ENCODE assay signal across 8 mouse cellular contexts in genomic region chr9:27287419-27287818, GRCm38 (mm10). TPM values are rescaled to one million over a fixed set of nuclear protein-coding genes. Genes with fewer than 3 reads are reported as not detected.
DNase-seq lines count a peak whose midpoint lies in the region; TF ChIP-seq lines count a peak whose summit lies in the region.
"Had no signal": no experiment of that assay in that cellular context is flagged by ENCODE, and none has a peak within 500 bp of the region (broad histone marks: within the 10 kb centered on the region; RNA-seq: fewer than 3 reads in every experiment).

No protein-coding gene starts in this region.

- 40% methylated on average over 5 of the region's 5 CpGs for WGBS in thymus, adult 2 months

- H3K36me3 ChIP-seq in thymus, adult 2 months (ENCODE audit: control insufficient read depth, insufficient read depth, low read length) = no peaks in the 10 kb centered on the region
- H3K36me3 ChIP-seq: embryonic facial prominence, embryonic 13.5 days had no signal

- no peak overlapping the region for H3K27ac ChIP-seq in thymus, adult 2 months (ENCODE audit: control insufficient read depth, insufficient read depth, low read length)

- no peaks in the 10 kb centered on the region for H3K4me1 ChIP-seq in thymus, adult 2 months (replicated peaks; ENCODE audit: control insufficient read depth, insufficient read depth, low read length)

- TF ChIP-seq POLR2A in thymus, adult 2 months (IDR thresholded peaks at IDR 0.05; ENCODE audit: control insufficient read depth, extremely low read depth, insufficient read depth, low read length, poor library complexity) = no peak

- TF ChIP-seq CTCF in thymus, adult 2 months (IDR thresholded peaks at IDR 0.05; ENCODE audit: borderline replicate concordance, control insufficient read depth, extremely low read depth, insufficient read depth, low read length, poor library complexity) = no peak

- no peaks in the 10 kb centered on the region for H3K27me3 ChIP-seq in thymus, adult 2 months (ENCODE audit: control insufficient read depth, insufficient read depth, low read length)
- H3K27me3 ChIP-seq: embryonic facial prominence, embryonic 13.5 days had no signal

- DNase-seq in layer of hippocampus, postnatal 10 days (ENCODE audit: low spot score in 2 of 2) = peak; percentile 62 to 71
- DNase-seq in layer of hippocampus, adult 9-10 months (ENCODE audit: low spot score) = no peak
- DNase-seq in ES-CJ7 (ENCODE audit: low read depth, low spot score) = peak; percentile 45
- DNase-seq in R1 (ENCODE audit: low read depth, low spot score) = peak; percentile 62
- DNase-seq in cerebellum, postnatal 36 days = peak; percentile 78
- peak; percentile 45 for DNase-seq in lung, postnatal 14 days
- no peak for DNase-seq in thymus, adult 2 months

- H3K4me3 ChIP-seq in thymus, adult 2 months (ENCODE audit: control insufficient read depth, insufficient read depth, low read length) = no peak overlapping the region
- H3K4me3 ChIP-seq: embryonic facial prominence, embryonic 13.5 days had no signal

RNA-seq across cellular contexts. Expression of gene Igsf9b, which starts 11.6 kb away (rescaled TPM):
- total RNA-seq in layer of hippocampus, postnatal 10 days (2021) = 10 to 100 TPM; 72.4 to 80.8 TPM
- 0.87 and 1.0 TPM in 2 replicates for polyA plus RNA-seq in thymus, adult 2 months (2012; rRNA removed)

Comparison
In these comparisons a context has a peak if more than half of its experiments do, and no peak if none do; other contexts are left out.
1. DNase-seq: peak in layer of hippocampus, postnatal 10 days (2 of 2), ES-CJ7 (single experiment), R1 (single experiment), cerebellum, postnatal 36 days (2 of 2) and lung, postnatal 14 days (single experiment); none in layer of hippocampus, adult 9-10 months (single experiment) and thymus, adult 2 months (single experiment).